Mouse (Mus musculus): ENCODE results near the gene Btnl1.
A peak's percentile ranks its signal among the peaks of the same experiment; 100 is the strongest.

The Btnl1 gene

DNA sequence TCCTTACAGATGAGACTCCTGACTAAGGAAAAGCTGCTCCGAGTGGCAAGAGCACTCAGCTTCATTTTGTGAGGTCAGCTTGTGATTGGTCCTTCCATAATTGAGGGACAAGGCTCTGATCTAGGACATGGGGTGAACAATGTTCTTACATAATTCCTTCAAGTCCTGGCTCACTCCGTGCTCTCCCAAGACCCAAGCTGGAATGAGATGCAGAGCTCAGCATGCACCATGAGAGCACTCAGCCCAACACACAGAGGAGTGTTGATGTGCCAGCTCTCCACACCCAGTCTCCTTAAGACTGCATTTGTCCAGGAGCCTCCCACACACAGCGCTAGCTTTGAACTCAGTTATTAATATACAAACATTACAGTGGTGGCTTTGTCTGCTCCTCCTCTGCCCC is 7.8 kb downstream of the Btnl1 start:
- DNase-seq (ENCODE audit: low spot score in 2 of 2): no peak

DNA sequence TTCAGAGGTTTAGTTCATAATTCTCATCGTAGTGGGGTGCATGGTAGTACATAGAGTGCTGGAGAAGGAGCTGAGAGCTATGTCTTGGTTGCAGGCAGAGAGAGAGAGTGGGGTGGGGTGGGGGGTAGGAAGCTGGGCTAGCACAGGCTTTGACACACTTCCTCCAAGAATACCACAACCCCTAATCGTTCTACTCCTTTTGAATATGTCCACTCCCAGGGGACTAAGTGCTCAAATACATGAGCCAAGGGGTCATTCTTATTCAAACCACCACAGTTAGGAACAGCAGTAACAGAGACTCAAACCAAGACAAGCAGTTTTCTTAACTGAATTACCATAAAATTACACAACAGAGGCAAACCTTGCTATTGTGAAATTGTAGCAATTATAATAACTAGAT is 9.7 kb downstream of the Btnl1 start:
- DNase-seq (ENCODE audit: low spot score in 2 of 2): no peak

DNA sequence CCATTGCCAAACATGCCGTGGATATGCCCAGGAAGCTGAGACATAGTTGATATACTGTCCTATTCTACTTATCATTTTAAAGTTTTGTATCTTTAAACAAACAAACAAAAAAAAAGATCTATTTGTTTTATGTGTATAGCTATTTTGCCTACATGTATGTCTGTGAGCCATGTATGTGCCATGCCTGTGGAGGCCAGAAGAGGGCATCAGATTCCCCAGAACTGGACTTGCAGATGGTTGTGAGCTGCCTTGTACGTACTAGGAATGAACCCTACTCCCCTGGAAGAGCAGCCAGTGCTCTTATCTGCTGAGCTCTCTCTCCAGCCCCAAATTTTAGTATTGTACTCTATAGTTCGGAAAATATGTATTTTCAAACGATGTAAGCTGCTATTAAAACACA is 11.6 kb downstream of the Btnl1 start:
- DNase-seq (ENCODE audit: low spot score in 2 of 2): no peak

DNA sequence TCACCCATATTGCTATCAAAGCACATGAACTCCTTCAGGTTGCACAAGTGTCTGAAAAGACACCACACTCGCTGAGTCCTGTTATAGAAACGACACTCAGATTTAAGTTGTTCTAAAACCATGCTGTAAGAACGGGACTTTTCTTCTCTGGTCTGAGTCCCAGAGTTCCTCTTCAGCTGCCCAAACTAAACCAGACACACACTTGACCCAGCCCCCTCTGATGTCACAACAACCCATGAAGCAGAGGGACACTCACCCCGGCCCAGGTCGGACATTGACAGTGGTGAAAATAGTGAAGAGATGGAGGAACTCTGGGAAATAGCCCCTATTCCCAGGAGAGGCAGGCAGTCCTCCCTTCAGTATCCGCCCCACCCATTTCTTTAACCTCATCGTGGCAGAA is 14.6 kb downstream of the Btnl1 start:
- DNase-seq (ENCODE audit: low spot score in 2 of 2): no peak

DNA sequence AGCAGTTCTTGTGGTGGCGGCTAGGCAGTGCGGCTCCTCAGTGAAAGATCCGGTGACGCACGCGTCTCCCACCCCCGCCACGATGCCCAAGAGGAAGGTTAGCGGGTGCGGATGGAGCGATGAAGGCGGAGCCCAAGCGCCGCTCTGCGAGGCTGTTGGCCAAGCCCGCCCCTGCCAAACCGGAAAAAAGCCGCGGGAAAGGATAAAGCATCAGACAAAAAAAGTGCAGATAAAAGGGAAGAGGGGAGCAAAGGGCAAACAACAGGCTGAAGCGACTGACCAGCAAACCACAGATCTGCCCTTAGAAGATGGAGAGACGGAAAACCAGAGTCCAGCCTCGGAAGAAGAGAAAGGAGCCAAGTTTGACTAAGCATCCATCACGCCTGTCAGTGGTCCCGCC is 15.4 kb downstream of the Btnl1 start:
- no peak for DNase-seq (ENCODE audit: low spot score in 2 of 2)

DNA sequence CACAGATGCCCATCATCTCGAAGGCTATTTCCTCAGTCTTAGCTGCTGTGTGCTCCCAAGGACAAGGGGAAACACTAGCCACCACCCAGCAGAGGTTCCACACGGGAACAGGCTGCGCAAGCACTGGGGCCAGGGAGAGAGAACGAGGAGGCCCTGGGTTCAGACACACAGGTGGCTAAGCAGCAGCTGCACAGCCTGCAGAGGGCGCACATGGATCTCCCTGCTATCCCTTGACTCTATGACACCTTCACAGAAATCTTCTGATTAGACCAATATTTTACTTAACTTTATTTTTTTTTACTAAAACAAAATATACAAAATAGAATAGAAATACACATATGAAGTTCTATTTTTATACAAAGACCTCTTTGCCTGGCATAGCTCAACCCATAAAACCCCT is 20.4 kb downstream of the Btnl1 start:
- DNase-seq (ENCODE audit: low spot score in 2 of 2): no peak

DNA sequence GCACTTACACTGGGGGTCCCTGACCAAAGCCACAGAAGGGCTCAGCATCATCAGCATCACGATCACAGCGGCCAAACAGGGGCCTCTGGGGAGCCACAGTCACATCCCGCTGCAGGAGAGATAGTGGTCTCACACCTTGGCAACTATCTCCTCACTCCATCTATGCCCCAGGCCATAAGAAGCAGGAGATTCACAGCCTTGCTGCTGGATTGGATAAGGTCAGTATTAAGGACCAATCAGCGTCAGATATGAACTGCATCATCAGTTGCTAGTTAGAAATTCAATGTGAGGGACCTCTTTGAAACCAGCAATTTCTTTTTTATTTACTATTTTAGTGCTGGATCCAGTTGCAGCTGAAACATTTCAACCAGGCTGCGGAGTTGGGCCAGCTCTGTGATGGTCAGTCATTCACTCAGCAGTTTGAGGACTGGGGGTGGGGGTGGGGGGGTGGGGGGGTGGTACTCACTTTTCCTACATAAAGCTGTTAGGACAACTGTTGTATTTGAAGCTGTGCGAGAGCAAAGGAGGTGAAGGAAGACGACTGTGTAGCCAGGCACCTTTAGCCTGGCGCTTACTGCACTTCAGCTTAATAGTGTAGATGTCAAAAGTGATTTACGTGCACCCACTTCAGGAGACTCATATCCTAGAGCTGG is 21.3 kb downstream of the Btnl1 start:
- DNase-seq (ENCODE audit: low spot score in 2 of 2): no peak

DNA sequence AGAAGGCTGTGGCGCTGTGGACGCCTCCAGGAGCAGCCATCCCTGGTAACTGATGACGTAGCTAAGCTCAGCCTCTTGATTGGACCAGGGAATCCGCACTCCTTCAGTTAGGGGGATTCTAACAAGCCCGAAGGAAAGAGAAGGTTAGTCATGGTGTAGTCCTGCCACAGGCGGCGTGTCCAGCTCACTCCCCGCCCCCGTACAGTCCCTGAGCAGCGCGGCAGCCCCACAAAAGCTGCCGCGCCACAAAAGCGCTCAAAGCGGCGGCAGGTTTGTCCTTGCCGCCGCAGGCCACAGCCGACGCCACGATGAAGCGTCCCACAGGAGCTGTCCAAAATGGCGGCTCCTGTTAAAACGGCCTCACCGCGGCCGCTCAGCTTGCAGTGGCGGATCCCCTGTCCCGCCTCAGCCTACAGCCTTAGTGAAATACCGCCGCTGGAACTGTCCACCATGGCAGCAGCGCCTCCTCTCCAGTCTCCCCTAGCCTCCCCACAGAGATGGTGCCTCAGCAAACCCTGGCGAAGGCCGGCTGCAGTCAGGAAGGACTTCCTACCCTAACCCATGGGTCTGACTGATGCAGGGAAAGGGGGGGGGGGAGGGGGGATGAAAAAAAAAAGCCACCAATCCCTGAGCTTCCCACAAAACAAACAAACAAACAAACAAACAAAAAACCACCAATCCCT is 21.9 kb downstream of the Btnl1 start, which contains the start of gene BC051142:
TSS of gene BC051142 (plus strand) at position 110 of the 683 bp plus-strand sequence.
- peak; percentile 72 to 80 for DNase-seq (ENCODE audit: low spot score in 2 of 2)

DNA sequence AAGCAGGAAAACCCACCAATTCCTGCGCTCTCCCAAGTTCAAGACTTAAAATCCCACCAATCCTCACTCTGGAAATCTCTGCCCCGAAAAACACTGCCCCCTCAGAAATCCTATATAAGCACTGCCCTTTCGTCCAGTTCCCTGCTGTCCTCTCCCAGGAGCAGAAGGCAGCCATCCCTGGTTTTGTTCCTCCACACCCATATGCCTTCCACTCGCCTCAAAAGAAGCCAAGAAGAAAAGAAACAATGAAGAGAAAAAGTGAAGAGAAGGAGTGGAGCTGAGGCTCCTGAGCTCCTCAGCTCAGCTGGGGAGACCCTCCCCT is 22.4 kb downstream of the Btnl1 start:
- no peak for DNase-seq (ENCODE audit: low spot score in 2 of 2)

DNA sequence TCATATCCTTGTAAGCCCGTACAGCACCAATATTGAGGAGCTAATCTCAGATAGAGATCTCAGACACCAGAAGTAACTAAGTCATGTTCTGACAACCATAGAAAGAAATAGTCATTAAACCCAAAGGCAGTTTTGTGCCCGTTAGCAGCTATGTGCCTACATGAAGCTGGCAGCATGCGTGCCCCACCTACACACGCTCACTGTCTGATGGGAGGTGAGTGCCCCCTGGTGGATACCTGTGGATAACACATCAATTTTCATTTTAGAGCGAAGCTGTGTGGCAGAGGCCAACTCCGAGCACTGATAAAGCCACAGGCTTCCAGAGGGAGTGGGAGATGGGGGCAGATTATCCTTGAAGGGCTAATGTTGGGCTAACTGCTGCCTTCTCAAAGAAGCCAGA is 34.2 kb downstream of the Btnl1 start:
- peak; percentile 29 to 64 for DNase-seq (ENCODE audit: low spot score in 2 of 2)

DNA sequence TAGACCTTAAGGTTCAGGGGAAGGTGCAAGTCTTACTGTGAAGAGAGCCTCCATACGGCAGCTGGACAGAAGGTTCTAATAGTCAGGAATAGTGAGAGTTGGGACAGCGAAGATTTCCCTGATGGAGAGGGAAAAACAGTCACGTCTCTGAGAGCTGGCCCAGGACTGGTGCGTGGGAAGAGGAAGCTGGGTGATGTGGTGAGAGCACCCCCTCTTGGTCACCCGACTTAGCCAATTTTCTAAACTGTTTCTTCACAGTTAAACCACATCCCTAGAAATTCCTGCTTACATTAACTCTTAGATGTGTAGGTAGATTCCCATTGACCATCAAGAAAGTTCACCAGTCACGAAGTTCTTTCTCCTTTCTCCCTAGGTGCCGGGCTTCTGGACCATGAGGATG is 43.1 kb downstream of the Btnl1 start:
- DNase-seq (ENCODE audit: low spot score in 2 of 2): no peak

DNA sequence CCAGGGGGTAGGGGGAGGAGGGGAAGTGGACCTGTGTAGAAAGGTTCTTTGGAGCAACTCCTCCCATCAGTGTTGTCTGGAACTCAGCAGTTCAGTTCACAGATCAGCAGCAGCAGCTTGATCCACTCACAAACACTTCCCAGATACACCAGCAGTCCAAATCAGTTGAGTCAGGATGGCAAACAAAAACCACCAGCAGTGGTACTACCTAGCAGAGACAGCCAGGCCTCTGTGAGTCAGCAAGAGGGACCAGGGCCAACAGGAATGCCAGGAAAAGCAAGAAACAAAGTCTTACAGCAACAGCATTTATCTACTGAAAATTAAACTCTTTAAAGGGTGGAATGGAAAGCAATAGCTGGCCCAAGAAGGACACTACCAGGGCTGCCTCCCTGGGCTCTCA is 50.7 kb downstream of the Btnl1 start:
- no peak for DNase-seq (ENCODE audit: low spot score in 2 of 2)

Measured in frontal cortex, postnatal 14 days (tissue).